Mouse (Mus musculus) erythroid progenitor cell, adult 5-6 weeks (primary cell): ENCODE measurements around the gene Rnf169. TPM values are rescaled to one million over a fixed set of nuclear protein-coding genes. Genes with fewer than 3 reads are reported as not detected.
A peak's percentile ranks its signal among the peaks of the same experiment; 100 is the strongest.
"Not testable (repeated sequence)": the region's sequence is repeated elsewhere in the genome, so short reads cannot be mapped to it uniquely, and the experiment has no call there.

Source experiments
- ATAC-seq: replicated peaks from 2 replicates; pipeline ENCODE4 v1.8.0; 2016; ENCODE audit warnings: moderate number of reproducible peaks, mild to moderate bottlenecking, moderate TSS enrichment, inconsistent platforms; ENCODE audit not compliant: poor library complexity, low FRiP score, severe bottlenecking
- total RNA-seq, 2 experiments: library from RNA; stranded (forward) in 1 of 2; stranded (reverse) in 1 of 2; fragments of 150-400 nt in 1 of 2; fragments of 186-747, 209-891 nt in 1 of 2; gene quantifications; 2 replicates each; pipeline versions ENCODE4 v1.2.3 to v1.2.4; 2015 to 2017; ENCODE audit warnings: low replicate concordance in 2 of 2

The Rnf169 gene
- total RNA-seq, 2 experiments from 2014 or later, result 1.7 to 10.3 TPM

GRCm38 (mm10) chr7:99956095-99956494 is 24.2 kb downstream of the Rnf169 start:
- no peak for ATAC-seq

- ATAC-seq, result no peak
Observed at GRCm38 (mm10) chr7:99954212-99954611, 26.0 kb downstream of the Rnf169 start.

GRCm38 (mm10) chr7:99953442-99954098 is 26.7 kb downstream of the Rnf169 start:
- ATAC-seq, result no peak

DNA sequence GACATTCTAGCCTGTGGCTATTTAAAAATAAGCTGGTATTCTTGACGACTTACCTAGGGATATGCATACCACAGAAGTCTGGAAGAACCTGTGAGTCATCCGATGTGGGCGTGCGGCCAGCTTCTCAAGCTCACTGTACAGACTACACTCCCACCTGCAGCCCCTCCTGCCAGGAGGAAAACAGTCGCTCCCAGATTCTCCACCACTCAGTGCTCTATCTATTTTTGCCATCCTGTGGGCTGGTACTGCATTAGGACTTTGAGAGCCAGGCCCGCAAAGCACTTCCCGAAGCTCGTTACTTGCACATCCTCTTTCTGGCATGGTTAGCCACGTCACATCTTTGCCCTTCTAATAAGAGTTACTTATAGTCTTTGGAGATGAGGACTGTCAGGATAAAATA is 32.9 kb downstream of the Rnf169 start:
- no peak for ATAC-seq

DNA sequence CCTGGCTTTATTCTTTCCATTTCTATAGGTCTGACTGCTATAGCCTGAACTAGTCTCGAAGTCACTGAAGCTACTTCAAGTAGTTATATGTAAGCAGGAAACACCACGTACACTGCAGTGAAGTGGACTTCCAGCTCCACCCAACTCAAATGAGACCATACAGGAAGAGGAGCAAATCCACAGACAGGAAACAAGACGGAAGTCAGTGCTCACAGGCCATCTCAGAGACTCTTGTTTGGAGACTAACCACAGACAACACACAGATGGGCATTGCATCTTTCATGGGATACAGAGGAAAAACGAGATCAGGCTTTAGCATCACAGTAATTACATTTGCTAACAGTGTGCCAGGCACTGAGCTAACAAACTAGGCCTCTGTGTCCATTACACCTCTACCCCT is 33.9 kb downstream of the Rnf169 start:
- ATAC-seq, result no peak

DNA sequence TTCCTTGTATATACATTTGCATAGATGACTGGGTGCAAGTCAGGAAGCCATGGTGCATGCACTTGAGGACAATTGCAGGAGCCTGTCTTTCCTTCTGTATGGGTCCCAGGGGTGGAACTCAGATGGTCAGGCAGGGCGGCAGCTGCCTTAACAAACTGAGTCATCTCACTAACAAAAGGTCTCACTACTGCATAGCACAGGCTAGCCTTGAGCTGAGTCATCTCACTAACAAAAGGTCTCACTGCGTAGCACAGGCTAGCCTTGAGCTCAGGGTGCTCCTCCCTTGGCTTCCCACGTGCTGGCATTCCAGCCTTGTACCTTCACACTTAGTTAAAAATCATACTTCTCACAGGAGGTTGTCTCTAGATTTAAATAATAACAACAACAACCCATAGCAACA is 34.3 kb downstream of the Rnf169 start:
- no peak for ATAC-seq

GRCm38 (mm10) chr7:99945012-99945411 is 35.2 kb downstream of the Rnf169 start:
- not testable (repeated sequence) for ATAC-seq

DNA sequence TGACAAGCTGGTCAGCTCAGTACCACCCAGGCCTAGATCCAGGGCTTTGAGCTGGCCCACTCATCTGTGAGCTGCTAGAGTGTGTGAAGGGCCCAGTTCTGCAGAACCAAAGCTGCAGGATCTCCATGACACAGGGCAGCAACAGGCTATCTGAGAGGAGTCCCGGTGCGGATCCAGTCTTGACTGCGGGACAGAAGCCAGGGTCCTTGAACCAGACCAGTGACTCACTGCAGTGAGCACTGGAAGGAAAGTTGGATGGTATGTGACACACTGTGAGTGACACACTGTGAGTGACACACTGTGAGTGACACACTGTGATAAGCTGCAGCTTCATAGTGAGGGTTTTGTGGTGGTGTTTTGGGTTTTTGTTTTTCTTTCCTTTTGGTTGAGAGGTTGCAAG is 35.7 kb downstream of the Rnf169 start:
- no peak for ATAC-seq

GRCm38 (mm10) chr7:99940669-99941068 is 39.6 kb downstream of the Rnf169 start:
- no peak for ATAC-seq

DNA sequence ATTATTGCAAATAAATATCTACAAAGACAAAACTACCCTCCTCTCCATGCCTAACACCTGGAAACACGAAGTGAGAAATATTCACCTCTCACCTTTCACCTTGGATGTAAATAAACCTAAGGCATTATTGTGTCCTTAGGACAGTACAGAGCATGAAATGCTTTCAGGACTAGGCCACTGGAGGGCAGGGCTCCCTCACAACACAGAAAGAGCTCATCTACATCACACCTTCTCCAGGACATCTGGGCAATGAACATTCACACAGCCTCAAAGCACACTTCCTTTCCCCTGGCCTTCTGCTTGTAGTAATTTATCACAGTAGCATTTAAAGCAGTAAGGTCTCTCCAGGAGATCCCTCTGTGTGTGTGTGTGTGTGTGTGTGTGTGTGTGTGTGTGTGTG is 44.5 kb downstream of the Rnf169 start:
- ATAC-seq, result no peak

- no peak for ATAC-seq
Observed at GRCm38 (mm10) chr7:99926916-99927714, 53.1 kb downstream of the Rnf169 start.

GRCm38 (mm10) chr7:99920416-99920815 is 59.8 kb downstream of the Rnf169 start:
- no peak for ATAC-seq

DNA sequence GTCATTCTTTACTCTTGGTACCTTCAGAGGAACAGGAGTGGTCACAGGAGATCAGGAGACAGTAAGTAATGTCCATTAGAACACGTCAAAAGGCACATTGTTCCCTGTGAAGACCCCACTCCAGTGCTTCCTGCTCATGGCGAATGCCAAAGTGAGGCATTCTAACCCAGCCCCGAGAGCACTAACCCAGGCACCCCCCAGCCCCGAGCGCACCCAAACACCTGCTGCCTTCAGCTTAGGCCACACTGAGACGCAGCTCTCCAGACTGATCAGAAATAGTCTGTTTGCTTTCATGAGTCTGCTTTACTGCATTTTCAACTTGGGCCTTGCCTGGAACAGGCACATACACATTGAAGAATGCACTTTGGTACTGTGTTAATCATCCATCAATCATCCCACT is 60.3 kb downstream of the Rnf169 start:
- no peak for ATAC-seq

- no peak for ATAC-seq
Observed at GRCm38 (mm10) chr7:99919164-99919563, 61.1 kb downstream of the Rnf169 start.

DNA sequence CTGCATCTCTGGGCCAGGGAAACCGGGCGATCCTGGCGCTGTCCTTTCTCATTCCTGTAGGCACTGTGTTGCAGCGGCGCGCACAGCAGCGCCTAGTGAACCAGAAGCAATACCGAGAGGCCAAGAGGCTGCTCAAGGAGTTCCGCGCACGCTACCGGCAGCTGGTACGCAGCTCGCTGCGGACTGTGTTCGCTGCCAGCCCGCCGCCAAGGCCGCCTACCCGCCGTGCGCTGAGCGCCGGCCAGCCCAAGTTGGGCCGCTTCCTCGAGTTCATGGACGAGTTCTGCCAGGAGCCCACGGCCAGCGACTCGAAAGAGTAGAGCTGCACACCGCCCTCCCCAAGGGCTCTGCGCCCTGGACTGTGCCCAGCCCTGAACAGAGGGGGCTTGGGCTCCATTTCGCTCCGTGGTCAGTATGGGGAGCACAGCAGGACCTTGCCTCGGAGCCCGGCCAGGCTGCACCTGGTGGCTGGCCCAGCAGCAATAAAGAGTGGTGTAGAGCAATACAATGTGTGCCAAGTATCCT is 62.9 kb downstream of the Rnf169 start:
- no peak for ATAC-seq

- ATAC-seq, result no peak
Observed at GRCm38 (mm10) chr7:99916741-99917319, 63.4 kb downstream of the Rnf169 start.

- no peak for ATAC-seq
Observed at GRCm38 (mm10) chr7:99915511-99915910, 64.7 kb downstream of the Rnf169 start.

- 0 out of 2 replicates have a peak, but pooled peaks have one; percentile 18 for ATAC-seq
Observed at GRCm38 (mm10) chr7:99914316-99914715, 65.9 kb downstream of the Rnf169 start.

DNA sequence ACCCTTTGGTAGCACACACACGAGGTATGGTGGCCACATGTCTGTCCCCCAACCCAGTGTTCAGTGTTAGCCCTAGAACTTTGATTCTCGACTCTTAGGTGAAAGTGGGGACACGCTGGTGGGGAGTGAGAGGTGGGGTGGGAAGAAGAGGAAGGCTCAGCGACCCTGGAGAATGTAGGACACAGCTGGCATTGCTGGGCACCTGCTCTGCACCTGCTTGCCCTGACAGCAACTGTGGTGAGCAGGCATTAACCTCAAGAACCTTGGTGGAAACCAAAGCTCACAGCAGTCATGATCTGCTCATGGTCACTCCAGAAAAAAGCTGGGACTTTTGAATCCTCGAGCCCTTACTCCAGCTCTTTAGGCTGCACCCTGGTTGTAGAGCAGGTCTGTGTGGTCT is 69.2 kb downstream of the Rnf169 start:
- no peak for ATAC-seq

DNA sequence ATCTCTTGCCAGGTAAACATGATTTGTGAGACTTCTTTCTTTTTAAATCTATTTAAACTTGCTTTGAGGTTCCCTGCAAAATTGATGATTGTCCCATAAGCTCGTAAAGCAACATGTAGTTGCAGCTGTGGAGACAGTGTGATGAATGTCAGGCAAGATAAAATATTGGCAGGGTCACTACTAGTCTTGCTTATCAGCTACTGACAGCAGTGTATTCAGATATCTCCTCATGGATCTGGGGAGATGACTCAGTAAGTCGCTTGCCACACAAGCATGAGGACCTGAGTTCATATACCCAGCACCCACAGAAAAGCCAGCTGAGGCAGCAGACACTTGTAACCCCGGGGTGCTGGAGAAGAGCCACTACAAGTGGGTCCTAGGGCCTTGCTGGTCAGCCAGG is 72.8 kb downstream of the Rnf169 start:
- no peak for ATAC-seq

DNA sequence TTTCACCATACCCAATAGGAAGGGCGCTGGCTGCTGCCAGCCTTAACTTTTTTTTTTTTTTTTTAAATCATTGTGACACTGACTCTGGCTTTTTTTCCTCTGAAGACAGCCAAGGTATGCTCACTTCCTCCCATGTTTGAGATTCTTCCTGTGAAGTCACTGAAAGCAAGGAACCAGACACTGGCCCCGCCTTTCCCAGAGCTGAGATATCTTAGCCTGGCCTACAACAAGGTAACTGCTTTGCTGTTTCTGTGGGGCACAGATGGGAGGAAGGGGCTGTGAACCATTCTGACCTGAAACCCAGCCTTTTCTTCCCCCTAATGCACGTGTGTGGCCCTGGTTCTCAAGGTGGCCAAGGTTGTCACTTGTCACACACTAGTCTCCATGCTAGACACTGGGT is 73.9 kb downstream of the Rnf169 start:
- ATAC-seq, result no peak
